Mouse (Mus musculus) ES-CJ7 (cell line): ENCODE results near the gene Gm29427.

Experiments
- DNase-seq: peaks from one replicate; pipeline ENCODE4 v3.0.0; 2011; ENCODE audit warnings: low read depth, low spot score

The Gm29427 gene

DNA sequence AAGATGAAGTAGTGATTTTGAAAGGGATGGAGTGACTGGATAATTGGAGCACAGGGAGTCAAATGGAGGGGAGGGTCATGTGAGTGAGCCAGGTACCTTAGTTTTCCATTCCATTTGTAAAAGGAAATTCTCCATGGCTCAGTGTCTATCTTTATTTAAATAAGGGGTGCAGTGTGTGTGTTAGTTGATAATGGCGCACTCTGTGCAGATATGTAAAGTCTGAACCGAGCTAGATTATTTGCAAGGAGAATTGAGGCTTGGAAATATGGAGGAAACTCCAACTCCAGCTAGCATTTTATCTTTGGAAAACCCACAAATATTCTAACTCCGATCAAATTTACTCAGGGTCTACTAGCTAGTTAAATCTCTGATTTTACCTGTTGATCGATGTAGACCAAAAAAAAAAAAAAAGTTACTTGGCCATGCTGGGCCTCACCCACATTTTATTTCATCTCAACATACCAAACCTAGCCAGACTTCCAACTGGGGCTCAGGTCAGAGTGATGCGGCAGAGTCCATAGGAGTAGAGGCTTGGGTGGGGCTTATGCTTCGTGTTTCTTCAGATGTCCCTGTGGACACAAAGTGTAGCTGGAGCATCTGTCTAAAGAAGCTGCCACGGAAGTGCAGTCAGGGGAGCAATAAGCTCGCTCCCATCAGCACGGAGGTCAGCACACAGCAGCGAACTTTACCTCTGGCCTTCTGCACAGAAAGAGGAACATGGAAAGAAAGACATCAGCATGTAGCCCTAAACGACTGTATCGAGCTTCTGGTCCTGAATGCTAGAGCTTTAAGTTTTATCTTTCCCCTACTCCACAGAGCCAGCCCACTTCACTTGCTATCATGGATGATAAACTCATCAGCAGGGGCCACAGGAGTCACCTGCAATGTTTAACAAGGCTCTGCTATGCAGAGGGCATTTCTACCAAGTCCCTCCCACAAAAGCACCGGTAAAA, 17.4 kb upstream of the Gm29427 start:
- no peak for DNase-seq

DNA sequence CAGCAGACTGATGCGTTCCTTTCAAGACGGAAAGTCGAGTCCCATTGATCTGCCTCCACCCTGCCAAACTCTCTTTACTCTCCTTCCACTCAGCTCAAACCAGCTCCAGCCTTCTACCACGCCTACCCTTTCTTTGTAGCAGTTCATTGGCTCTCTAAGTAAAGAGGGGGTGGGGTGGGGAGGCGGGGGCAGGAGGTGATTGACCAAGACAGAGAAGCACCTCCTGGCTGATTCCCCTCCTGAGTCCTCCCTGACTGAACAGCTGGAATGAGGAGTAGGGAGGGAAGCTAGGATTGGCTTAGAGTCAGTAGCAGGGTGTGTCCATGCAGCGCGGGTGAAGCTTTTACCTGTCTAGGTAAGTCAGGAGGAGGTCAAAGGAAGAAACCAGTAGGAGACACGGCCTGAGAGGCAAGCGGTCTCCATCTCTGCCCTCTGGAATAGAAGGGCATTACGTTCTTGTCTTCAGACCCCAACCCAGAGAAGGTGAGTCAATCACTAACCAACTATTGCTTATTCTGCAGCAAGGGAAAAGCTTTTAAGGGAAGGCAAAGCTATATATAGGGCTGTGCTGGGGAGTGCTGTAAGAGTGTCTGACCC, 16.2 kb upstream of the Gm29427 start, which contains the start of gene AA986860:
Gene AA986860 (plus strand): TSS at position 236 of the 597 bp plus-strand sequence.
- peak; percentile 83 for DNase-seq

DNA sequence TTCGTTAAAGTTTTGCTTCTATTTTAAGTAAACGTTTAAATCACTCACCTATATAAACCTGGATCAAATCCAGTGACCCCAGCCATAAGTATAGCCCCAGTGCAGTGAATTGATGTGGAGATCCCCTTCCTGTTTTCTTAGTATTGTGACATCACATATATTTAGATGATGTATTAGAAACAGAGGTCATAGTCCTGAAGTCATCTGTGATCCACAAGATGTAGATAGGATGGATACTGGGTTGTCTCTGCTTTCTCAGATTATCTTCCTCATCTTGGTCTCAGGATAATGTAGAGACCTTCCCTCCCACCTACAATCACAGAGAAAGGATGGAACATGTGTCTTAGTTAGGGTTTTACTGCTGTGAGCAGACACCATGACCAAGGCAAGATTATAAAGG, 13.6 kb upstream of the Gm29427 start, which contains the start of gene Pfkfb2:
Gene Pfkfb2 (minus strand): TSS at position 101 of the 400 bp plus-strand sequence.
- no peak for DNase-seq

DNA sequence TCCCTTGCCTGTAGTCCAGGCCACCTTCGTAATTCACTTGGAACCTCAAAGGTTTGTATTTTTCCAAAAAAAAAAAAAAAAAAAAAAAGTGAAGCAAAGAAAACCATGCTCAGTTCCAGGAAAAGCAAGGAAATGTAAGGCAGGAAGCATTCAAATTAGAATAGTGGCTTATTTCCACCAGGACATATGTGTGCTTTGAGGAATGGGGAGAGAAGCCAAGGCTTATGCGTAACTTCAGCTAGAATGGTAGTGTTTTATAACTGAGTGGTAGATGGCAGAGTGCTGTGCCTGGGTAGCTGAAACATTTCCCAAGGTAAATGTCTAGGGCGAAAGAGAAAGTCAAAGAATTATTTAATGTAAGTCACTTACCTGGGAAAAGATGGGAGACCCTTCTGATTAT, 13.1 kb upstream of the Gm29427 start:
- no peak for DNase-seq

DNA sequence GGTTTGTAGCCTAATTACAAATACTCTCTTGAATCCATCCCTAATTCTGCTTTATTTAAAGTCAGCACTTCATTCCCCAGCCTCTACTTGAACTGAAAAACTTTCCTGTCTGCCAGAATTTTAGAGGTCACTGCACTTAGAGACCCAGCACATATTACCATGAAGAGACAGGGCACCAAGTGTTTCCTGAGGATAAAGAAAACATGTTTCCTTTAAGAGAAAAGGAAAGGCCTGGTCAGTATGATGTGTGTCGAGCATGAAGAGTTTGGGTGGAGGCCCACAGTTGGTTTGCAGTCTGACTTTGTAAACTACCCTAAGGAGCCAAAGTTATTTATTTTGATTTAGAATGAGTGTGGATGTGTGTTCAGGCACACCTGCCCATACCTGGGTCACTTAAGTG, 12.5 kb upstream of the Gm29427 start:
- DNase-seq, result no peak

DNA sequence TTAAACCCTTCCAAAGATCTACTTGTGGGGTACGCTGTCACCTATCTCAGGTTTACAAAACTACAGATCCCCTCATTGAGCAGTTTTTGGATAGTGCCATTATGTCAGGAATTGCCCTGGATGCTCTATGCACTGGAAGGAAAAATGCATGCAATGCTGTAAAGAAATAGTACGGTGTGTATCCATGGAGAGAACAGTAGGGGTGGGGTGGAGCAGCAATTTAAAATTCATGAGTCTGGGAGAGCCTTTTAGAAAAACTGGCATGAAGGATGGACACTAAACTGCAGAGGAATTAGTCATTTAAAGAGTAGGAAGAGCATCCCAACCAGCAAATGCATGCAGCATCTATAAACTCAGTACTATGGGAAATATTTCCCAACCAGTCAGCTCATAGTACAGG, 10.8 kb upstream of the Gm29427 start:
- DNase-seq, result no peak

DNA sequence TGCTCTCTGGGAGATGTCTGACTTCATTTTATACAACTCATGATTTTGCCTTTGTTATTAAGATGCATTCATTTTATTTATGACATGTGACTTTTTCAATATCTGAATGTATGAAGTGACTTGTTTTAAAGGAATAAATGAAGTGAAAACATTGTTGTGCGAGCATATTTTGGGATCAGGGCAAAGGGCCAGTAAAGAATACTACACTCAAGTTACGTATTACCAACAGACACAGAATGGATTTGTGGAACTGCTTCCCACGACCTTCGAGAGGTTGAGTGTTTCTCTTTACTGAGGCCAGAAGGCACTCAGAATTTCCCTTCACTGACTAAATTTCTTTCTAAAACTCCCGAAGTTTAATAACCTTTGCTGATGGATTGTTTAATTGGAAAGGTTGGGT, 8.6 kb upstream of the Gm29427 start:
- DNase-seq, result no peak

DNA sequence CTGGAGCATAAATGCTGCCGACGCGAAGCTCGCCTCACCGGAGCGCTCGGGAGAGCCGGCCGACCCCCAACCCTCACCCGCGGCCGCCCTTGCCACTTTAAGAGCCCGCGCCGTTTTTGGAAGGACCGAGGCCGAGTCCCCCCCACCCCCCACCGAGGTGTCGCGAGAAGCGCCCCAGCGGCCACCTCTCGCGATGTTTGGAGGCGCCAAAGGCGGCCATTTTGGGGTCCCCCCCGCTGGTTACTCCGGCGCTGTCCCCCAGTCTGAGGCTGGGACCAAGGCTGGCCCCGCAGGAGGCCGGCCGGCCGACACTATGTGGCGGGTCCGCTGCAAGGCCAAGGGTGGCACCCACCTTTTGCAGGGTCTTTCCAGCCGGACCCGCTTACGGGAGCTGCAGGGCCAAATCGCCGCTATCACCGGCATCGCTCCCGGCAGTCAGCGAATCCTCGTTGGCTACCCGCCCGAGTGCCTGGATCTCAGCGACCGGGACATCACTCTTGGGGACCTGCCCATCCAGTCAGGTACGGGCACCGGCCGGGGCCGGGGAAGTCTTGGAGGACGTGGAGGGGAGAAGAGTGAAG, 1.8 kb upstream of the Gm29427 start, which contains the start of gene Yod1:
Gene Yod1 (plus strand): TSS at position 37 of the 581 bp plus-strand sequence.
- peak; percentile 87 for DNase-seq

DNA sequence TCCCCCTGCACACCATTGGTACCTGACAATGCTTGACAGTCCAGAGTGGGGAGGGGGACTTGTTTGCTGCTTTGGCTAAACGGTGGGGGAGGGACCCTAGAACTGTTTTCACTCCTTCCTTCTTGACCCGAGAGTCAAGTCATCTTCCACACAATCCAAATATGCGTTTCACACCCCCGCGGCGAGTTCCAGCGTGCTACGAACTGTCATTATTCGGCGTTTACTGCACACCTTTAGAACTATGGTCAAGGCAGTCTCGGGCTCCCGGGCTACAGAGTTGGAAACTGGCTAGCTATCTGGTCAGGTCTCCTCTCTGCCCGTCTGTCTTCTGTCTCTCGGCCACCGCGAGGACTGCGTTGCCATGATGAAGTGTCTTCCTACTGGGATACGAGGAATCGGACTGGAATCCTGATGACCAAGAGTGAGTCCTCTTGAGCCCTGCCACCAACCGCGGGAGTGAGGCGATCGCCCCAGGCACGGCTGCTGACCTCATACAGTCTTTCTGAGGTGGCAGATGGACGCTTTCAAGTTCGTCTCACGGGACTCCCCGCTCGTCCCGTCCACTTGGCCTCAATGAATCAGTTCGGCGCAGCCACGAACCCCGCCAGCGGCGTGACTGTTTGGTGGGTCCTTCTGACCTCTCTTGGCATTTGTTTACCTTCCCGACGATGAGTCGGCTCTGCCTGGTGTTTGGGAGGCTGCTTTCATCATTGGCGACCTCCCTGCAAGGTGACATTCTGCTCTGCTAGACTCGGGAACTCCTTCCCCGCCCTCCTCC, 1.1 kb upstream of the Gm29427 start:
- peak; percentile 36 for DNase-seq

DNA sequence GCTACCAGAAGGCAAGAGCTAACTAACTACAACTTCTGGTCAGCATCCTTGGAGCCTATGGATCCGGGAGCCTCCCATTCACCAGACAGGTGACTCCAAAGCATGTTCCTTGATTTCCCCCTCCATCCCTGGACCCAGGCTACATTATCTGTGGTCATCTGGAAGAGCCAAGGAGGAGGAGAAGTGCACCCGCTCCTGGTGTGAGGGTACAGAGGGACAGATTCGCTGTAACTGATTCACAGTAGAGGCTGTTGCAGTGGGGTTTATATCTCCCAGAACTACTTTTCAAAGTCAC, 566 bp upstream of the Gm29427 start:
- no peak for DNase-seq

DNA sequence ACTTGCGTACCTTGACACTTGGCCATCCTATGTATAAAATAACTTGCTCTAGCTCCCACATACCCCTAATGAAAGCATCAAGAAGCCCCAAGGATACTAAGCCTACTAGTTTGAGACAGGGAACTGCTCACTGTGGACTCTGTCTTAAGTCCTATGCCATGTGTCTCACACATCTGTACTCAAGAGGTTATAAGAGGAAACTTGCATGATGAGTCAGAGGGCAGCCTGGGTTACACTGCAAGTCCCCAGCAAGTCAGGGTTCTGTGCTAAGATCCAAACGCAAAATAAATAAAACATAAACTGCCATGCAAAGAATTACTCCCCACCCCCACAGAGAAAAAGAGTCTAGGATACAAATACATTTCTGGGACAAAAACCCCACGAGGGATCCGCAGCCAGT, 1.6 kb downstream of the Gm29427 start:
- DNase-seq, result no peak

DNA sequence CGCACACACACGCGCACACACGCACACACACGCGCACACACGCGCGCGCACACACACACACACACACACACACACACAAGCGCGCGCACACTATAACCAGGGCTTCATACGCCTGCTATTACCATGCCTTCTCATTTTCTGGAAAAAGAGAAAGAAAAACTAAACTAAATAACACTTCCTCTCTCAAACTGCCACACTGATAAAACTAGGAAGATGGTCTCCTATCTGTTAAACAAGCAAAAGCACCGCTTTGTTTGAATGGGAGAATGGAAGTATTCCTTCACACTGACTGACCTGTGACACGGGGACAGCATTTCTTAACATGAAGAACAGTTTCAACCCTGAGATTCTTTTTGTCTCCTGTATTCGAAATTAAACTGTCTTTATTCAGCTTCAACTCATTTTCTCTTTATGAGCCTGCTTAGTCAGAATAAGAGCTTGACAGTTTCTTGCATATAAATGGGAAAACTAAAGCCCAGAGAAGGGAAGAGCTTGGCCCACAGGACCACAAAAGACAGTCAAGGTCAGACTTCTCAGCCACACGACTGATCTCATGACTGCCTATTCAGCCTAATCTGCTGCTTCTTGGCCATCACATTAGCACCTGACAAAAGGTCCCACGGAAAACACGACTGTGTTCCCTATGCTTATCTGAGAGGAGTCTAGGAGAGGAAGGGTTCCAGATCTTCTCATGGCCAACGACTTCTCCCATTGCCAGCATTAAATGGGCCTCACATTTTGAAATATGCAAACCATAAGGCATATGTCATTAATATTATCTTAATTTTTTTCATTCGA, 5.1 kb downstream of the Gm29427 start:
- peak; percentile 7 for DNase-seq

DNA sequence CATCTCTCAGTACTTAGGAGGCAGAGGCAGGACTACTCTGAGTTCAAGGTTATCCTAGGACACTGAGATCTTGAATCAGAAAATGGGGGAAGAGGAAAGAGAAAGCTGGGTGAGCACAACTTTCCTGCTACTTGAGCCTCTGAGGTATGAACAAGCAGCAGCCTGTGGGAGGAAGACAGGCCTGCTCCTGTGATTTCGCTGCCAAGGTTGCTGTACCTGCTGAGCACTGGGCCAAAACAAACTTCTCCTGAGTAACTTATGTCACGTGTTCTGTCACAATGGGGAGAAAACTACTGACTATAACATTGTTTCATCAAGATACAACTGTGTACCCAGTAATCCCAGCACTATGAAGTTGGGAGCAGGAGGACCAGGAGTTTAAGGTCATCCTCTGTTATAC, 12.0 kb downstream of the Gm29427 start:
- no peak for DNase-seq

DNA sequence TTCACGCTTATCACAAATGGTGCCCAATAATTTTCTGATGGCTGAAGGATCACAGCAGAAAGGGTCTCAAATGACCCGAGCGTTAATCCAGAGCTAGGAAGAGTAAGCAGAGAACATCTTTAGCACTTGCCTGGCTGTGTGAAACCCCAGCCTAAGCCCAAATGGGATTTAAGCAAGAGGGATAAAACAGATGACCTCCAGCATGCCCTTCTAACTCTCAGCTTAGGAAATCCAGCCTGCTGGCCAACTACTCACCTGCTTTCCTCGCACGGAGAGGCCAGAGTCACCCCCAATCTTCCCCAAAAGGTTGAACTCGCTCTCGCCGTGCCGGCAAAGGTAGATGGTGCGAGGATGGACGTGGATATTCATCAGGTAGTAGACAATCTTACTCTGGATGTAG, 13.6 kb downstream of the Gm29427 start:
- no peak for DNase-seq

DNA sequence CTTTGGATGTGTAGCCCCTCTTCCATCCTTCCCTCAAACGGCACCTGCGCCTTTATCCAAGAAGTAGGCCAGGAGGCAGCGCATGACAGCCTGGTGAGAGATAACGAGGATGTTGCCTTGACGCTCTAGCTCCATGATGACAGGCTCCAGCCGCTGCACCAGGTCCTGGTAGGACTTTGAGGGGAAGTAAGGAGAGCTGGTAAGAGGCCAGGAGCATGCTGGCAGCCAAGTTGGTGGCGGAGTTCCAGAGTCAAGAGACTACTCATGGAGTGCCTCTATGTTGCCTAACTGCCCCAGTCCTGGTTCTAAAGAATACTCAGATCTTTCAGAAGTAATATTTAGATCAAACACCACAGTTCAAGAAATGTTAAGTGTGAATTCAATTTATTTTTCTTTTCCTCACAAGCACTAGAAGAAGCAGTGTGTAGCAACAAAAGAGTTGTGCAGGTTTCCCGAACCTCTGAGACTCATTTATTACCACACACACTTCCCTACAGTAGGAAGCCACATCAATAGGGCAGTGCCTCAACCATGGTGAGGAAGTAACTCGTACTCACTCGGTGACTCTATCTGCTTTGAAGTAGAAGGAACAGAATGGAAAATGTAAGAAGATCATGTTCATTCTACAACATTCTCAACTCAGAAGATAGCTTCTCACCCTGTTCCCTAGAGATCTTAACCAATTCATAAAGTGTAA, 15.5 kb downstream of the Gm29427 start:
- DNase-seq, result no peak

DNA sequence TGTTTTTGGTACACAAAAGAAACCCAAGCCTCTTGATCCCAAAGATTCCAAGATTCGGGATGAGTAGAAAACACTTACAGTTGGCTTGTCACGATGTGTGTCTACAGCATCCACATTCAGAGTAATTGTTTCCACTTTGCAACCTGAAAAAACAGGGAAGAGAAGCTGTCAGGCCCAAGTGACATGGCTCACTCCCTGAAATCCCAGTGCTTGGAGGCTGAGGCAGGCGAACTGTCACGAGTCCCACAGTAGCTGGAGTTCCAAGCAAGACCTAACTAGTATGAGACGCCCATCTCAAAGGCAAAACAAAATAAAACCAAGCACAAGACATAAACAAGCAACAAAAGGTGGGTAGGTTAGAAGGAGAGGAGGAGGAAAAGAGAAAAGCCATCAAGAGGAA, 17.0 kb downstream of the Gm29427 start:
- DNase-seq, result no peak

DNA sequence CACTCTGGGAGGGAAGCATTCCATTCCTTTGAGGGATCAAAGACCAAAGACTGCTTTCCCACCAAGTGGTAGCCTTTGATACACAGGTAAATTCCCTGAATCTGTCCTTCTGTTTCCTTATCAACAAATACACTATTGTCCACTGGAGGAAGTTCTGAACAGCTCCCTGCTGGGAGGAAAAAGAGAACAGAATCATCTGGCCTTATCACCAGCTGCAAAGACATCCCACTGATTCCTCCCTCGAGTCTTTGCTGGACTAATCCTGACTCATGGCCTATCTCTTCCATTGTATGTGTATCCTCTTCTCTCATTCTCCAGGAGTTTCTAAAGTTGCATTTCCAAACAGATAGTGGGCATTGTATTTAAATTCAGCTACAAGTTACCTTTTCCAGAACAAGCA, 31.7 kb downstream of the Gm29427 start:
- no peak for DNase-seq

DNA sequence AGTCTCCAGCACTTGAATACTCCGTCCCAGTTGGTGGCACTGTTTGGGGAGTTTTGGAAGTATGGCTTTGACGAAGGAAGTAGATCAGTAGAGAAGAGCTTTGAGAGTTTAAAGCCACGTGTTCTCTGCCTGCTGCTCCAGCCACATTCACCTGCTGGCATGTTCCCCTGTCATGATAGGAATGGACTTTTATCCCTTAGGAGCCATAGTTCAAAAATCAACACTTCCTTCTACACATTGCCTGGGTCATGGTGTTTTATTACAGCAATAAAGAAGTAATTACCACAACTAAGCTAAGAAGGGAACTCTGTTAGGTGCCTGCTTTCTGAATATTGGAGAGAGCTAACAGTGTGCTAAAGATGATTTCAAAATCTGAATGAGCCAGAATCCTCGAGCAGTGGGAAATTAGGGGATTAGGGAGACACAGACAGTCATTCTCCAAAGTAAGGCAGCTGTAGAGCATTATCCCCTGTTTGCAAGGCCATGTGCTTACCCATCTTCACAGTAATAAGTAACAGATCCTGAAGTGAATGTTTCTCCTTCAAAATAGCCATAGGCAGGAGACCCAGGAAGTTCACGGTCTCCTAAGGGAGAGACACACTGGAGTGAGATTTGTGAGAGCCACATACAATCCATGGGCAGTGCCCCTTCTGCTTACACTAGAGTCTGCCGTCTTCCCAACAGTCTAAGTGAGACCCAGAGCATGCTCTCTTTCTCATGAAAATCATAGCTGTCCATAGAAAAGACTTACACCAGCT, 33.8 kb downstream of the Gm29427 start:
- no peak for DNase-seq

DNA sequence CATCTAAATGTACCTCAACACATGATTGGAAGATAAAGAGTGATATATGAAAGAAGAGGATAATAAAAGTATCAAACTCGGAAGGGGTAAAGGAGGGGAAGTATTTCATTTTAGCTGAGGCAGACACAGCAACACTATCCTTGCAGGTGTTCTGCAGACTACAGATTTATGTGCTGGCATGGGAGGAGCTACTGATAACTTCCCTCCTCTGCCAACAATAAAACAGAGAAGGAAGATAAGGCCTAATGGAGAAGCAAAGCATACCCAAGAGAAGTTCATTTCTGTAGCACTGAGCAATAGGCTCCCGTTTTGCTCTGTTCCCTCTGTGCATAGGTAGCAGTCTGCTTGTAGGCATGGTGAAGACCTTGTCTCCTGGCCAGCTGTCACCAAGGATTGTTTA, 34.5 kb downstream of the Gm29427 start:
- no peak for DNase-seq

DNA sequence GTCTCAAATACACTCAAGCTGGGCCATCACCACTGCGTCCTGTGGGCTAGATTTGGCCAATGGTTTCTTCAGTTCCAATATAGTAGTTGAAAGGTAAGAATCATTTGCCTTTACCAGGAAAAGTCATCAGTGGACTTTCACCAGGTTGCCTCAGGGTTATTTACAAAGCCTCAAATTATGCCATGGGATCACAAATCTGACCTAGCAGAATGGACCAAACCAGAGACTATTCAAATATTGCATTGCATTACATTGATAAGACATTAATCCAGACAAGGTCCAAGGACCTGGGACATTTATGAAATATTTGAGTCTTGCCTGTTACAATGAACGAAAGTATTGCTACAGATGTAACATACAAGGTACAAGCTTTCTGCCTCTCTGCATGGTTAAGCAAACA, 37.0 kb downstream of the Gm29427 start:
- DNase-seq, result no peak
